Mouse (Mus musculus) lung, embryonic 16.5 days (tissue): ENCODE measurements at regions not wholly inside any gene's neighbourhood (a gene's known extent, or its start where the extent isn't known, plus 50 kb on each side); places are given as distances from the start of the nearest gene placed in this dataset.

ENCODE experiments used
- ATAC-seq: fragments of 200-750 bp; cut with Nextera tagmentation; 2 replicates; pipeline ENCODE4 v1.8.0; 2017; ENCODE audit warnings: low read depth, mild to moderate bottlenecking, moderate library complexity
- H3K27ac ChIP-seq: fragments of 300-500 bp; sonication (generic); 2 replicates; pipeline ENCODE4 v1.5.1; 2014; ENCODE audit warnings: mild to moderate bottlenecking, control low read depth, low read length
- H3K27me3 ChIP-seq: fragments of 300-500 bp; sonication (generic); 2 replicates; pipeline ENCODE4 v1.6.1; 2014; ENCODE audit warnings: low read depth, low read length, mixed read lengths; ENCODE audit not compliant: control insufficient read depth, insufficient read depth
- H3K36me3 ChIP-seq: fragments of 300-500 bp; sonication (generic); 2 replicates; pipeline ENCODE4 v1.6.1; 2014; ENCODE audit warnings: low read length; ENCODE audit not compliant: control insufficient read depth, insufficient read depth
- H3K4me1 ChIP-seq: fragments of 300-500 bp; sonication (generic); replicated peaks from 2 replicates; pipeline ENCODE4 v1.6.1; 2014; ENCODE audit warnings: low read length, mixed read lengths; ENCODE audit not compliant: control insufficient read depth, insufficient read depth
- H3K4me2 ChIP-seq: fragments of 300-500 bp; sonication (generic); 2 replicates; pipeline ENCODE4 v1.6.1; 2014; ENCODE audit warnings: low read depth, low read length, control low read depth
- H3K4me3 ChIP-seq: fragments of 300-500 bp; sonication (generic); 2 replicates; pipeline ENCODE4 v1.5.1; 2014; ENCODE audit warnings: mild to moderate bottlenecking, low read length, control low read depth
- H3K9ac ChIP-seq: fragments of 300-500 bp; sonication (generic); 2 replicates; pipeline ENCODE4 v1.6.1; 2014; ENCODE audit warnings: low read length, control low read depth
- H3K9me3 ChIP-seq: fragments of 300-500 bp; sonication (generic); 2 replicates; pipeline ENCODE4 v1.6.1; 2016; ENCODE audit warnings: low read length; ENCODE audit not compliant: control insufficient read depth
- WGBS: fragments of 180-500 bp; shearing (Covaris S2); extraction: QIAGEN DNeasy Blood & Tissue Kit; methylation state at CpG from one replicate; pipeline ENCODE4 v1.1.7; 2014; 5-methylcytosine and 5-hydroxymethylcytosine counted together

GRCm38 (mm10) chr4:87670167-87670566 is 363.0 kb downstream of the Mllt3 start:
- WGBS = 61% methylated on average over 2 of the region's 2 CpGs
- Histone ChIP-seq H3K9me3 (no peaks in the 10 kb centered on the region), H3K4me2 (no peak overlapping the region), H3K4me3 (no peak overlapping the region), H3K27me3 (no peaks in the 10 kb centered on the region), H3K36me3 (no peaks in the 10 kb centered on the region), H3K4me1 (peaks cover 25% of the 10 kb centered on the region), H3K27ac (0 out of 2 replicates have a peak overlapping the region, but pooled peaks have one; percentile 30), H3K9ac (no peak overlapping the region)
- ATAC-seq = peak; percentile 63; the same call in 1 of the 2 replicates

- Histone ChIP-seq H3K27me3 (no peaks in the 10 kb centered on the region), H3K4me1 (peaks cover 26% of the 10 kb centered on the region), H3K36me3 (no peaks in the 10 kb centered on the region), H3K9me3 (no peaks in the 10 kb centered on the region), H3K27ac (peak overlapping the region; percentile 30; the same call in 1 of the 2 replicates), H3K4me3 (no peak overlapping the region), H3K9ac (no peak overlapping the region), H3K4me2 (no peak overlapping the region)
- 56% methylated on average over 1 of the region's 1 CpGs for WGBS
- no peak for ATAC-seq
Measured at GRCm38 (mm10) chr4:87669480-87669879, 363.7 kb downstream of the Mllt3 start.

GRCm38 (mm10) chr4:87668314-87668713 is 364.9 kb downstream of the Mllt3 start:
- Histone ChIP-seq H3K36me3 (no peaks in the 10 kb centered on the region), H3K27me3 (no peaks in the 10 kb centered on the region), H3K9me3 (no peaks in the 10 kb centered on the region), H3K9ac (no peak overlapping the region), H3K4me2 (no peak overlapping the region), H3K4me1 (peaks cover 26% of the 10 kb centered on the region), H3K27ac (no peak overlapping the region), H3K4me3 (no peak overlapping the region)
- 27% methylated on average over 3 of the region's 3 CpGs for WGBS
- no peak for ATAC-seq

- Histone ChIP-seq H3K36me3 (no peaks in the 10 kb centered on the region), H3K27me3 (no peaks in the 10 kb centered on the region), H3K9me3 (no peaks in the 10 kb centered on the region), H3K4me3 (no peak overlapping the region), H3K4me1 (peaks cover 26% of the 10 kb centered on the region), H3K9ac (no peak overlapping the region), H3K27ac (no peak overlapping the region), H3K4me2 (no peak overlapping the region)
- 44% methylated on average over 5 of the region's 5 CpGs for WGBS
- ATAC-seq = 0 out of 2 replicates have a peak, but pooled peaks have one; percentile 30
Measured at GRCm38 (mm10) chr4:87667556-87668154, 365.5 kb downstream of the Mllt3 start.

- Histone ChIP-seq H3K4me1 (peaks cover 18% of the 10 kb centered on the region), H3K36me3 (no peaks in the 10 kb centered on the region), H3K27me3 (no peaks in the 10 kb centered on the region), H3K4me2 (no peak overlapping the region), H3K4me3 (no peak overlapping the region), H3K27ac (no peak overlapping the region), H3K9ac (no peak overlapping the region), H3K9me3 (no peaks in the 10 kb centered on the region)
- ATAC-seq = no peak
- WGBS = 47% methylated on average over 6 of the region's 6 CpGs
Measured at GRCm38 (mm10) chr4:87665149-87665548, 368.0 kb downstream of the Mllt3 start.

- ATAC-seq = no peak
- 85% methylated on average over 2 of the region's 2 CpGs for WGBS
- H3K27ac ChIP-seq = no peak overlapping the region
Measured at GRCm38 (mm10) chr4:87662876-87663275, 370.3 kb downstream of the Mllt3 start.

GRCm38 (mm10) chr4:87658316-87658715 is 374.8 kb downstream of the Mllt3 start:
- Histone ChIP-seq H3K36me3 (no peaks in the 10 kb centered on the region), H3K27me3 (no peaks in the 10 kb centered on the region), H3K4me3 (no peak overlapping the region), H3K4me2 (no peak overlapping the region), H3K9ac (no peak overlapping the region), H3K27ac (no peak overlapping the region), H3K9me3 (no peaks in the 10 kb centered on the region), H3K4me1 (peaks cover 15% of the 10 kb centered on the region)
- 21% methylated on average over 4 of the region's 4 CpGs for WGBS
- ATAC-seq = no peak

More at GRCm38 (mm10) chr4:87662876-87663275, 370.3 kb downstream of the Mllt3 start:
- H3K4me1 ChIP-seq = peaks cover 21% of the 10 kb centered on the region
- no peaks in the 10 kb centered on the region for H3K36me3 ChIP-seq
- H3K4me2 ChIP-seq = no peak overlapping the region
- H3K9me3 ChIP-seq = no peaks in the 10 kb centered on the region
- H3K27me3 ChIP-seq = no peaks in the 10 kb centered on the region
- H3K4me3 ChIP-seq = no peak overlapping the region
- H3K9ac ChIP-seq = no peak overlapping the region

- Histone ChIP-seq H3K4me3 (no peak overlapping the region), H3K27me3 (no peaks in the 10 kb centered on the region), H3K9me3 (no peaks in the 10 kb centered on the region), H3K4me1 (peaks cover 15% of the 10 kb centered on the region), H3K9ac (no peak overlapping the region), H3K36me3 (no peaks in the 10 kb centered on the region), H3K27ac (no peak overlapping the region), H3K4me2 (no peak overlapping the region)
- no peak for ATAC-seq
- 19% methylated on average over 2 of the region's 2 CpGs for WGBS
Measured at GRCm38 (mm10) chr4:87657855-87658254, 375.3 kb downstream of the Mllt3 start.

- no peak for ATAC-seq
- Histone ChIP-seq H3K36me3 (no peaks in the 10 kb centered on the region), H3K4me2 (no peak overlapping the region), H3K4me3 (no peak overlapping the region), H3K9ac (no peak overlapping the region), H3K27ac (no peak overlapping the region), H3K9me3 (no peaks in the 10 kb centered on the region), H3K4me1 (peaks cover 13% of the 10 kb centered on the region), H3K27me3 (no peaks in the 10 kb centered on the region)
- WGBS = 82% methylated on average over 5 of the region's 5 CpGs
Measured at GRCm38 (mm10) chr4:87653440-87654165, 379.6 kb downstream of the Mllt3 start.
